ENCODE assay signal across 22 mouse cellular contexts in genomic region chr1:103071045-103071444, GRCm38 (mm10).
A peak's percentile ranks its signal among the peaks of the same experiment; 100 is the strongest.
DNase-seq lines count a peak whose midpoint lies in the region; ATAC-seq lines count a peak whose summit lies in the region.
"Had no signal": no experiment of that assay in that cellular context is flagged by ENCODE, and none has a peak within 500 bp of the region (broad histone marks: within the 10 kb centered on the region; RNA-seq: fewer than 3 reads in every experiment).

No protein-coding gene starts in this region.

- 77% methylated on average over 1 of the region's 1 CpGs for WGBS in limb, embryonic 10.5 days

- no peaks in the 10 kb centered on the region for H3K36me3 ChIP-seq in limb, embryonic 10.5 days
- H3K36me3 ChIP-seq: G1E had no signal

- H3K27ac ChIP-seq in limb, embryonic 10.5 days = no peak overlapping the region

- H3K27me3 ChIP-seq in limb, embryonic 10.5 days (ENCODE audit: low read depth, poor library complexity, severe bottlenecking) = no peaks in the 10 kb centered on the region
- H3K27me3 ChIP-seq: CH12.LX, Patski had no signal

- no peak for DNase-seq in frontal cortex, postnatal 10 days (ENCODE audit: low spot score in 2 of 2)
- DNase-seq in brain, adult 2 months (ENCODE audit: low read depth, low spot score) = peak; percentile 24
- peak; percentile 21 for DNase-seq in telencephalon, adult 2 months (ENCODE audit: low read depth, low spot score)
- no peak for DNase-seq in limb, embryonic 10.5 days (ENCODE audit: low spot score)
- DNase-seq in adrenal gland, adult 8-10 months = no peak
- DNase-seq: adrenal gland, adult 2 months; adrenal gland, postnatal 10 days; adrenal gland, postnatal 14 days; adrenal gland, postnatal 25 days; adrenal gland, postnatal 36 days; B cell, adult 2 months; cerebellum, adult 11 months; cerebellum, adult 11-12 months; cerebellum, adult 18-20 months; cerebellum, adult 2 months; cerebellum, adult 8-10 months had no signal

- H3K9me3 ChIP-seq in limb, embryonic 10.5 days (replicated peaks) = no peaks in the 10 kb centered on the region

- H3K4me3 ChIP-seq in limb, embryonic 10.5 days = no peak overlapping the region

- no peaks in the 10 kb centered on the region for H3K4me1 ChIP-seq in limb, embryonic 10.5 days

- peak; percentile 96 for ATAC-seq in frontal cortex, adult (ENCODE audit: low TSS enrichment)
- ATAC-seq: activated CD4-positive, CD25-positive, alpha-beta regulatory T cell, adult 4 months; CD4-positive, CD25-positive, alpha-beta regulatory T cell, adult 4 months; Patski had no signal

Comparison
In these comparisons a context has a peak if more than half of its experiments do, and no peak if none do; other contexts are left out.
1. DNase-seq: peak in brain, adult 2 months (single experiment) and telencephalon, adult 2 months (single experiment); none in frontal cortex, postnatal 10 days (0 of 2), limb, embryonic 10.5 days (single experiment) and adrenal gland, adult 8-10 months (single experiment).